Mouse (Mus musculus) hindbrain, postnatal 0 days (tissue): ENCODE results near the gene Plk4. TPM values are rescaled to one million over a fixed set of nuclear protein-coding genes. Genes with fewer than 3 reads are reported as not detected.
"Not testable (repeated sequence)": the region's sequence is repeated elsewhere in the genome, so short reads cannot be mapped to it uniquely, and the experiment has no call there.

Experiments
- ATAC-seq: fragments of 200-750 bp; cut with Nextera tagmentation; 2 replicates; pipeline ENCODE4 v1.8.0; 2017; ENCODE audit warnings: mild to moderate bottlenecking, moderate TSS enrichment, moderate library complexity
- DNase-seq: peaks from one replicate; pipeline ENCODE4 v3.0.0-alpha.2; 2015; ENCODE audit warnings: low spot score
- H3K27ac ChIP-seq: fragments of 300-500 bp; sonication (generic); 2 replicates; pipeline ENCODE4 v1.5.1; 2014; ENCODE audit warnings: mild to moderate bottlenecking
- H3K27me3 ChIP-seq: fragments of 300-500 bp; sonication (generic); 2 replicates; pipeline ENCODE4 v1.6.1; 2014; ENCODE audit warnings: low read length, mixed read lengths; ENCODE audit not compliant: insufficient read depth
- H3K36me3 ChIP-seq: fragments of 300-500 bp; sonication (generic); 2 replicates; pipeline ENCODE4 v1.6.1; 2014; ENCODE audit warnings: low read length, mixed read lengths; ENCODE audit not compliant: insufficient read depth
- H3K4me1 ChIP-seq: fragments of 300-500 bp; sonication (generic); 2 replicates; pipeline ENCODE4 v1.6.1; 2014; ENCODE audit warnings: antibody characterized with exemption, low read length, mixed read lengths; ENCODE audit not compliant: insufficient read depth
- H3K4me2 ChIP-seq: fragments of 300-500 bp; sonication (generic); 2 replicates; pipeline ENCODE4 v1.6.1; 2014; ENCODE audit warnings: low read depth, mild to moderate bottlenecking, low read length, moderate library complexity, mixed read lengths
- H3K4me3 ChIP-seq: fragments of 300-500 bp; sonication (generic); 2 replicates; pipeline ENCODE4 v1.5.1; 2014; ENCODE audit warnings: low read length
- H3K9ac ChIP-seq: fragments of 300-500 bp; sonication (generic); replicated peaks from 2 replicates; pipeline ENCODE4 v1.6.1; 2014; ENCODE audit warnings: mild to moderate bottlenecking, low read length, moderate library complexity, mixed read lengths
- H3K9me3 ChIP-seq: fragments of 300-500 bp; sonication (generic); 2 replicates; pipeline ENCODE4 v1.6.1; 2016; ENCODE audit warnings: low read length, mixed read lengths
- CTCF ChIP-seq: IDR thresholded peaks from 2 replicates; pipeline ENCODE4 v1.5.1; 2016; ENCODE audit warnings: antibody characterized with exemption, control low read depth, low read depth
- WGBS: fragments of 180-500 bp; shearing (Covaris S2); extraction: QIAGEN DNeasy Blood & Tissue Kit; methylation state at CpG from one replicate; pipeline ENCODE4 v1.1.7; 2014; 5-methylcytosine and 5-hydroxymethylcytosine counted together
- polyA plus RNA-seq: library from polyadenylated mRNA; unstranded; fragments of >200 nt; fragmentation: Nextera tagmentation; extraction: Ambion mirVana; gene quantifications from 2 replicates; pipeline ENCODE4 v1.2.1, GENCODE M21; 2015
- total RNA-seq: library from RNA; depleted of rRNA; stranded (reverse); fragments of >200 nt; gene quantifications from 2 replicates; pipeline ENCODE4 v1.2.3, GENCODE M21; 2014; rRNA removed

Gene Plk4
- total and polyA plus RNA-seq, 2 experiments from 2014 or later, result 13.8 to 14.0 TPM

DNA sequence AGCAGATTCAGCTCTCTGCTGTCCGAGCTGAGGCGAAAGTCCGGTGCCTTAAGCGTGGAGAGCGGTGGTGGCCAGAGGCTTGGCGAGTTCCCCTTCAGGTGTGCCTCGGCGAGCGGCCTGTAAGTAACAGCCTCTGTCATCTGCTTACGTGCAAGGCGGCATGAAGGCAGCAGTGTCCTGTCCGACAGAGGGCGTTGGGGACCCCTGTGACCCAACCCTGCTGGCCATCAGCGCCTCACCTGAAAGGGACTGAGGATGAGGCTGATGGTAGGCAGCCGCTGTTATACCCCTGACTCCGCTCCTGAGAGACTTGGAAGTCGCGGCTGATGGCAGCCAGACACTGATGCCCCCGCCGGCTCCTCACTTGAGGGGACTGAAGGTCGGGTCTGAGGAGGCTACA lies 47.2 kb downstream of the Plk4 start:
- DNase-seq (peak; percentile 60), ATAC-seq (peak; percentile 79)
- Histone ChIP-seq H3K4me3 (peak overlapping the region; percentile 51), H3K27ac (peak overlapping the region; percentile 82), H3K9ac (peak overlapping the region; percentile 51), H3K4me2 (peak overlapping the region; percentile 53)
- not testable (repeated sequence) for H3K4me1 ChIP-seq, H3K36me3 ChIP-seq, H3K9me3 ChIP-seq, H3K27me3 ChIP-seq
- TF ChIP-seq CTCF, result peak; percentile 44
- WGBS, result under 1% methylated on average over 15 of the region's 21 CpGs

DNA sequence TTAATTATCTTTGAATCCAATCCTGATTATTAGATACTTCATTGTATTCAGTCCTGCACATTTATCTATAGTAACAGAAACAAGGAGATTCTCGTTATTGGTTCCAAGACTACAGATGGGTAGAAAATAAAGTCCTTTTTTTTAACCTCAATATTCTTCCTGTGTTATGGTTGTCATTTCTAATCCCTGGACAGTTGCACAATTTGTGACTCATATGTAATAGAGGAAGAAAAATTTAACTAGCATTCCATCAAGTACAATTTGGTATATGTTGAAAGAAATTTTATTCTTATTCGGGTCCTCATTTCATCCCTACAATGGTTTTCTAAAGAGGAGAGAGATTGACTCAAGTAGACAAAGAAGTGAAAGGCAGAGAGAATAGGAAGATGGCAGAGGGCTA lies 48.1 kb downstream of the Plk4 start:
- H3K36me3 ChIP-seq, H3K27me3 ChIP-seq, H3K9ac ChIP-seq, ATAC-seq, H3K9me3 ChIP-seq, H3K4me3 ChIP-seq, H3K27ac ChIP-seq, DNase-seq, H3K4me1 ChIP-seq: not testable (repeated sequence)
- H3K4me2 ChIP-seq, result peak overlapping the region; percentile 53; the same call in 1 of the 2 replicates
- WGBS, result 95% methylated on average over 2 of the region's 2 CpGs

DNA sequence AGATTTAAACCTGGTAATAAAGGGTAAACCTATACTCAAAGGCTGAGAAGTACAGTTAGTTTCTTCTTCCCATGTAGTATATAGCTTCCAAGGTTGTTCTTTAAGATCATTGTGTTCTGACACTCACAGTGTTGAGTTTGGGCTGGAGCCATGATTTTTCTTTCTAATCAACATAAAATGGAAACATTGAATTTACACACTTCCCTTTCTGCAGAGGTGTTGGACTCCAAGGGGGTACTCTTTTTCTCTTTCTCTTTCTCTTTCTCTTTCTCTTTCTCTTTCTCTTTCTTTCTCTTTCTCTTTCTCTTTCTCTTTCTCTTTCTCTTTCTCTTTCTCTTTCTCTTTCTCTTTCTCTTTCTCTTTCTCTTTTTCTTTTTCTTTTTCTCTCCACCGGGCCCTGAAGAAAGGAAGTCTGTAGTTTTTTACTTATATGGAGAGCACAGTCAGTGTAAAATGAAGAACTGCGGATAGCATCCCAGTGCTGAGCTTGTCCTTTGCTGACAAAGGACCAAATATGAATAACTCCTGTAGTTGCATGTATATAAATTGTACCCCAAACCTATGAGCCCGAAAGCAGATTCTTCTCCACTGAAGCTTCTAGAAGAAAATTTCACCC lies 53.4 kb downstream of the Plk4 start:
- not testable (repeated sequence) for H3K27ac ChIP-seq, ATAC-seq

More for the DNA sequence above, 53.4 kb downstream of the Plk4 start:
- H3K36me3 ChIP-seq, H3K4me2 ChIP-seq, H3K4me1 ChIP-seq, H3K9me3 ChIP-seq, H3K4me3 ChIP-seq, H3K9ac ChIP-seq, DNase-seq, H3K27me3 ChIP-seq: not testable (repeated sequence)
- WGBS, result 94% methylated on average over 3 of the region's 3 CpGs

Other genes with a start within 250 kb of the Plk4 start
- 0.05 TPM in 1 of 2 replicates, not detected in the other for gene Slc25a31, start 91.2 kb upstream of the Plk4 start, total RNA-seq
- 0.28 and 0.43 TPM in 2 replicates for gene Slc25a31, start 91.2 kb upstream of the Plk4 start, polyA plus RNA-seq
- gene Hspa4l, start 55.5 kb upstream of the Plk4 start, total RNA-seq, result 28.5 and 54.8 TPM in 2 replicates
- 56.6 TPM in 2 replicates for gene Hspa4l, start 55.5 kb upstream of the Plk4 start, polyA plus RNA-seq
- 6.6 and 11.3 TPM in 2 replicates for gene Mfsd8, start 46.9 kb downstream of the Plk4 start, total RNA-seq
- gene Mfsd8, start 46.9 kb downstream of the Plk4 start, polyA plus RNA-seq, result 7.3 and 7.8 TPM in 2 replicates
- gene Abhd18, start 47.0 kb downstream of the Plk4 start, total RNA-seq, result 5.0 and 7.2 TPM in 2 replicates
- 8.6 and 13.1 TPM in 2 replicates for gene Abhd18, start 47.0 kb downstream of the Plk4 start, polyA plus RNA-seq
- gene 1700034I23Rik, start 102.5 kb downstream of the Plk4 start, total RNA-seq, result 0.42 TPM in 1 of 2 replicates, not detected in the other
- gene 1700034I23Rik, start 102.5 kb downstream of the Plk4 start, polyA plus RNA-seq, result 0.14 and 0.19 TPM in 2 replicates
- gene Larp1b, start 149.8 kb downstream of the Plk4 start, total RNA-seq, result 9.1 and 13.4 TPM in 2 replicates
- 4.3 and 5.5 TPM in 2 replicates for gene Larp1b, start 149.8 kb downstream of the Plk4 start, polyA plus RNA-seq